Mouse (Mus musculus) hindbrain, embryonic 13.5 days (tissue): Measurements from ENCODE around the gene Rab40b. TPM values are rescaled to one million over a fixed set of nuclear protein-coding genes. Genes with fewer than 3 reads are reported as not detected.

Experiments
- ATAC-seq: fragments of 200-750 bp; cut with Nextera tagmentation; 2 replicates; pipeline ENCODE4 v1.8.0; 2017; ENCODE audit warnings: moderate TSS enrichment; ENCODE audit not compliant: low FRiP score
- H3K27ac ChIP-seq: fragments of 300-500 bp; sonication (generic); 2 replicates; pipeline ENCODE4 v1.5.1; 2015; ENCODE audit warnings: inconsistent platforms, mild to moderate bottlenecking, moderate library complexity
- H3K27me3 ChIP-seq: fragments of 300-500 bp; sonication (generic); 2 replicates; pipeline ENCODE4 v1.6.1; 2015; ENCODE audit warnings: mild to moderate bottlenecking, inconsistent platforms
- H3K36me3 ChIP-seq: fragments of 300-500 bp; sonication (generic); 2 replicates; pipeline ENCODE4 v1.6.1; 2015; ENCODE audit warnings: mild to moderate bottlenecking, inconsistent platforms
- H3K4me1 ChIP-seq: fragments of 300-500 bp; sonication (generic); replicated peaks from 2 replicates; pipeline ENCODE4 v1.6.1; 2015; ENCODE audit warnings: inconsistent platforms
- H3K4me2 ChIP-seq: fragments of 300-500 bp; sonication (generic); 2 replicates; pipeline ENCODE4 v1.6.1; 2015; ENCODE audit warnings: inconsistent platforms, mild to moderate bottlenecking, moderate library complexity
- H3K4me3 ChIP-seq: fragments of 300-500 bp; sonication (generic); 2 replicates; pipeline ENCODE4 v1.5.1; 2015; ENCODE audit warnings: mild to moderate bottlenecking, inconsistent platforms
- H3K9ac ChIP-seq: fragments of 300-500 bp; sonication (generic); 2 replicates; pipeline ENCODE4 v1.6.1; 2015; ENCODE audit warnings: mild to moderate bottlenecking, inconsistent platforms
- H3K9me3 ChIP-seq: fragments of 300-500 bp; sonication (generic); 2 replicates; pipeline ENCODE4 v1.6.1; 2016; ENCODE audit warnings: inconsistent platforms
- WGBS: fragments of 180-500 bp; shearing (Covaris S2); methylation state at CpG from one replicate; pipeline ENCODE4 v1.1.7; 2015; 5-methylcytosine and 5-hydroxymethylcytosine counted together
- polyA plus RNA-seq: library from polyadenylated mRNA; unstranded; fragments of >200 nt; fragmentation: Nextera tagmentation; extraction: Ambion mirVana; gene quantifications from 2 replicates; pipeline ENCODE4 v1.2.1, GENCODE M21; 2015

The Rab40b gene
- 7.7 and 8.2 TPM in 2 replicates for polyA plus RNA-seq

GRCm38 (mm10) chr11:121387750-121388553 is at the start of gene Rab40b:
TSS of gene Rab40b (minus strand) at chr11:121388251.
- H3K9ac ChIP-seq: peak within 1 kb of the TSS; percentile 78
- peaks cover 14% of the 10 kb centered on the region for H3K4me1 ChIP-seq
- H3K9me3 ChIP-seq: no peaks in the 10 kb centered on the region
- peak within 1 kb of the TSS; percentile 78 for H3K4me2 ChIP-seq
- H3K36me3 ChIP-seq: no peaks in the 10 kb centered on the region
- peak within 1 kb of the TSS; percentile 66 for H3K4me3 ChIP-seq
- whole genome bisulfite sequencing: under 1% methylated on average over 61 of the region's 61 CpGs
- peaks cover 18% of the 10 kb centered on the region for H3K27me3 ChIP-seq
- ATAC-seq: peak; percentile 99
- H3K27ac ChIP-seq: peak within 1 kb of the TSS; percentile 64

GRCm38 (mm10) chr11:121437236-121437635 is 49.2 kb upstream of the Rab40b start:
- Histone ChIP-seq H3K4me2 (no peak overlapping the region), H3K9me3 (no peaks in the 10 kb centered on the region), H3K9ac (no peak overlapping the region; the same call in 1 of the 2 replicates), H3K4me1 (peaks cover 22% of the 10 kb centered on the region), H3K4me3 (no peak overlapping the region), H3K27ac (no peak overlapping the region), H3K27me3 (peaks cover 6% of the 10 kb centered on the region; the same call in 1 of the 2 replicates), H3K36me3 (no peaks in the 10 kb centered on the region)
- no peak for ATAC-seq
- 80% methylated on average over 5 of the region's 5 CpGs for WGBS

DNA sequence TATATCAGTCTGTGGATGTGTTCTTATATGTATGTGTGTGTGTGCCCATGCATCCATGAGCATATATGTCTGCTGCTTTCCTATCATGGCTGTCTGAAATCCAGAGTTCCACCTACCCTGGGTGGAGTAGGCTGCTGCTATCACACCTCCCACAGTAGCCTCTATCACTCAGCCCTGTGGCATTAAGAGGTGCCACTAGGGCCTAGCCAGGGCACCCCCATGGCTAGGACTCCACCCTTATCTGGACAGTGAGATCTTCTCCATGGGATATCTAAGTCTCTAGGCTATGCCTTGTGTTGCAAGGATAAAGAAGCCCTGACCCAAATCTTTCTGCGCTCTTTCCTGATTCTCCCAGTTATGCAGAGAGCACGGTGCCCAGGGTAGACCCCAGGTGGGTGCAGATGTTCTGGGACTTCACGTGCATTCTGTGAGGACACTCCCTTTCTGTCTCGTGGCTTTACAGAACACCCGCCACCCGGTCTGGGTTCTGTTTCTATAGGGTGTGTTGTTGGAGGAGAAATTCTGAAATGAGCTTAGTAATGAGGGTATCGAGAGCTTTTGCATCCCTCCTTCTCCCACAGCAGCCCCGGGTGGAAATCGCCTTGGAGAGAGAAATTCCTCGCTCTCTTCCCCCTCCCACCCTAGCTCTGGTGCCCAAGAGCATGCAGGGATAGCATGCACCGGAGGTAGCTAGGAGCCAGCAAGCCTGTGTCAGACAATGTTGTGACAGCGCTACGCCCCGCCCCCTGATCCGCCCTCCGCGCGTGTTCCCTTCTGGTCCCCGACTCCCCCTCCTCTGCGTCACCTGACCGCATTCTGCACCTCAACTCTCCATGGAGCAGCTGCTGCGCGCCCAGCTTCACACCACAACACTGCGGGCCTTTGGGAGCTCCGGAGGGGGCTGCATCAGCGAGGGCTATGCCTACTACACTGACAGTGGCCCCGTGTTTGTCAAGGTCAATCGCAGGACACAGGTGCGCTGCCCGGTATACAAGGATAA is 46.4 kb upstream of the Rab40b start, which contains the start of gene Fn3k:
Fn3k (plus strand) TSS at position 758 of the 1,000 bp plus-strand sequence.
- no peaks in the 10 kb centered on the region for H3K9me3 ChIP-seq
- 6% methylated on average over 29 of the region's 30 CpGs for WGBS
- H3K4me1 ChIP-seq: peaks cover 22% of the 10 kb centered on the region
- peak; percentile 97 for ATAC-seq
- peak within 1 kb of the TSS; percentile 49 for H3K4me3 ChIP-seq
- no peaks in the 10 kb centered on the region for H3K27me3 ChIP-seq
- peak within 1 kb of the TSS; percentile 72 for H3K4me2 ChIP-seq
- peaks cover 9% of the 10 kb centered on the region for H3K36me3 ChIP-seq
- H3K27ac ChIP-seq: peak within 1 kb of the TSS; percentile 75
- H3K9ac ChIP-seq: peak within 1 kb of the TSS; percentile 73

- H3K27me3 ChIP-seq: no peaks in the 10 kb centered on the region
- ATAC-seq: no peak
Observed at GRCm38 (mm10) chr11:121433397-121433796, 45.3 kb upstream of the Rab40b start.

DNA sequence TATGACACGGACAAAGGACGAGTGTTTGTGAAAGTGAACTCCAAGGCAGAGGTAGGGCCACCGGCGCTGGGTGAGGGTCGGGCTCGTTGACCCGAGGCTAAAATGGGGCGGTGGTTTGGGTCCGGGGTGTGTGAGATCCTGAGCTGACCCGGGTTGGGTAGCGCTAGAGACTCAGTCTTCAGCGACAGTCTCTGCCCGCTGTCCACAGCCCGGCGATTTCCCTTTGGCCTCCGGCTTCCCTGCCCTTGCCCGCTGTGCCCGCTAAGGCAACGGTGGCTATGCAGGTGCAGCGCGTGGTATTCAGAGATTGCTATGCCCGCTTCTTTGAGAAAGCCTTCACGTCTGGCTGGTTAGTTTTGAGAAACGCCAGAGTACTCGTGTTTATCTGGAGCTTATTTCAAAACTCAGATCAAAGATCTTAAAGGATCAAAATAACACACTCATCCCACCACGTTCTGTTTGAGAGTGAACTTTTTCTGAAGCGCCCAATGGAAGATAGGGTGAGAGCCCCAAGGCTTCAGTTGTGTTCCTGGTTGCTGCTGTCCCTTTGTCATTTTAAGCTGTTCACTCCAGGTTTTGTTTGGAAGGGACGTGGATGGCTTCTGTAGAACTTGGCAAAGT is 33.6 kb upstream of the Rab40b start:
- peak; percentile 84 for ATAC-seq
- Histone ChIP-seq H3K27me3 (no peaks in the 10 kb centered on the region), H3K27ac (peak overlapping the region; percentile 26; the same call in 1 of the 2 replicates), H3K4me2 (peak overlapping the region; percentile 84), H3K9me3 (no peaks in the 10 kb centered on the region), H3K9ac (peak overlapping the region; percentile 84), H3K36me3 (no peaks in the 10 kb centered on the region), H3K4me3 (peak overlapping the region; percentile 73), H3K4me1 (peaks cover 17% of the 10 kb centered on the region)
- under 1% methylated on average over 28 of the region's 28 CpGs for WGBS

More at GRCm38 (mm10) chr11:121433397-121433796, 45.3 kb upstream of the Rab40b start:
- Histone ChIP-seq H3K4me3 (no peak overlapping the region), H3K27ac (no peak overlapping the region), H3K4me1 (peaks cover 18% of the 10 kb centered on the region), H3K36me3 (peaks cover 20% of the 10 kb centered on the region), H3K9me3 (no peaks in the 10 kb centered on the region), H3K9ac (no peak overlapping the region), H3K4me2 (no peak overlapping the region)
- WGBS: 85% methylated on average over 4 of the region's 4 CpGs

DNA sequence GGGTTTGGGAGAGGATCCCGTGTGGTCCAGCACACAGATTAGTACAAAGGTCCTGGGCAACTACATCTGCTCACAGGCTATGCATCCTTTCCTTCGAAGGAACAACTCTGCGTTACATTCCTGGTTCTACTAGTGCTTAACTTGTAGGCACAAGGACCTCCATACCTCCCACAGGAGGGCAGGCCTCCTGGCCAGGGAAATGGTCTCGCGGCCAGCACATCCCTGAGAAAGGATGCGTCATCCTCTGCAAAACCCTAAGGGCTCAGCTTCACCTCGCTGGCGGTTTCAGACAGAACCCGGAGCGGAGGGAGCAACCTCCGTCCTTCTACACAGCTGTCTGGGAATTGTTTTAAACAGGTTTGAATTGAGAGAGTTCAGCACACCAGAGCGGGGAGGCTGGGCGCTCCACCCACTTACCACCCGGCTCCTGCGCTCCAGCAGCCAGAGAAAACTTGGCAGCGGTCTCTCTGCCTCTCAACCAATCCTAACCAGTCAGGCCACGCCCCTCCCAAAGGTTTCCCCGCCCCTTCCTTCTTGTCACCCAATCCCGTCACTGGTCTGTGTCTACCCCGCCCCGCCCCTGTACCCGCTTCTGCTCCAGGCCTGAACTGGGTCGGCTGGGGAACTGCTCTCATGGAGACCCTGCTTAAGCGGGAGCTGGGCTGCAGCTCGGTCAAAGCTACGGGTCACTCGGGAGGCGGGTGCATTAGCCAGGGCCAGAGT is 32.9 kb upstream of the Rab40b start, which contains the start of gene Fn3krp:
Fn3krp (plus strand) TSS at position 572 of the 723 bp plus-strand sequence.
- peak within 1 kb of the TSS; percentile 76 for H3K27ac ChIP-seq
- H3K9ac ChIP-seq: peak within 1 kb of the TSS; percentile 84
- no peaks in the 10 kb centered on the region for H3K9me3 ChIP-seq
- H3K27me3 ChIP-seq: no peaks in the 10 kb centered on the region
- WGBS: 2% methylated on average over 27 of the region's 28 CpGs
- H3K4me1 ChIP-seq: peaks cover 17% of the 10 kb centered on the region
- ATAC-seq: peak; percentile 100
- peak within 1 kb of the TSS; percentile 84 for H3K4me2 ChIP-seq
- H3K36me3 ChIP-seq: no peaks in the 10 kb centered on the region
- peak within 1 kb of the TSS; percentile 73 for H3K4me3 ChIP-seq

DNA sequence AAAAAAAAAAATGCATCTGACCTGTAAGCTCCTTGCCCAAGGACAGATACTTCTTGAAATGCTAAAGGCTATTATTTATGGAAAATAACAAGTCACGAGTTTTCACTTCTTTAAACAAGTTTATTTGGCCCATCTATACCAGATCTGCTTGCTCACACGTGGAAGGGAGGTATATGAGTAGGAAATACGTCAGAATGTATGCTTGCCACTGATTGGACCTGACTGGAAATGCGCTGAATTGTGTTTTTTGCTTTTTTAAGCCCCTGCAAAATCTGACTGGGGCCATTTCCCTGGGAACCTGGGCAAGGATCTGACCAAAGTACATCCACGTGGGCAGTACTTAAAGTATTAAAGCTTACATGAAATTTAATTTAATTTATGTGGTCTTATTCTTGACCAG is 32.3 kb upstream of the Rab40b start:
- Histone ChIP-seq H3K4me3 (peak overlapping the region; percentile 73), H3K9ac (peak overlapping the region; percentile 68), H3K36me3 (no peaks in the 10 kb centered on the region), H3K9me3 (no peaks in the 10 kb centered on the region), H3K27me3 (no peaks in the 10 kb centered on the region), H3K27ac (no peak overlapping the region), H3K4me2 (peak overlapping the region; percentile 84), H3K4me1 (peaks cover 17% of the 10 kb centered on the region)
- 46% methylated on average over 5 of the region's 5 CpGs for WGBS
- ATAC-seq: no peak

DNA sequence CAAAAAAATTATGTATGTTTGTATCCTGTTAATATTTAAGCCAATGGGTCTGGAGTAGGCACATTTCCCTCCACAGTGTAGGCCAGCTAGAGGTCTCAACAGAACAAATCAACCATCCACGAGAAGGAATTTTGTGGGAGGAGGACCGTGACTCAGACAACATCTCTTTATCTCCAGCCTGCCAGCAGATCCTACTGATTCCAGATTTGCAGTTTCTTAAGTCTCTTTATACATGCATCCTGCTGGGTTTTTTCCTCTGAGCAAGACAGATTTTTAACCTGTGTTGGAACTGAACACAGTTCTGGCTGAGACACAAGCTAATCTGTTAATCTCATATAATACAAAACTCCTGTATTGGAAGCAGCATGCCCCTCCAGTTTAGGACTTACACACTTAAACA is 30.9 kb upstream of the Rab40b start:
- no peak overlapping the region for H3K27ac ChIP-seq
- peak overlapping the region; percentile 13; the same call in 1 of the 2 replicates for H3K9ac ChIP-seq
- no peak for ATAC-seq
- H3K4me2 ChIP-seq: no peak overlapping the region
- H3K4me1 ChIP-seq: peaks cover 17% of the 10 kb centered on the region
- H3K27me3 ChIP-seq: no peaks in the 10 kb centered on the region
- H3K9me3 ChIP-seq: no peaks in the 10 kb centered on the region
- 68% methylated on average over 2 of the region's 2 CpGs for WGBS
- no peak overlapping the region for H3K4me3 ChIP-seq
- no peaks in the 10 kb centered on the region for H3K36me3 ChIP-seq

DNA sequence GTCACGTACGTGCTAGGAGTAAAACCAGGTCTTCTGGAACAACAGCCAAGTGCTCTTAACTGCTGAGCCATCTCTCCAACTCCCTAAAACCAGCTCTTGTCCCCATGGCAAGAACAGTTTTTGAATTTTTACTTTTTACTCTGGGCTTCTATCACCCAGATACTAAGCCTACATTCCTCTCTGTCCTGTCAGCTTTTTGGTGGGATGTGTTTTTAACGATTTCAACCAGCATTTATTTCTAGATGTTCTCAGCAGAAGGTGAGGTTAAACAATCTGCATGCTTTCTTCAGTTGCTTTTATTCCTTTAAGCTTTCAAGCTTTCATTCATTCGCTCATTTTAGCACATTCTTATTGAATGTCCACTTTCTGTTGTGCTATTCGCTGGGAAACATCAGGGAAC is 29.9 kb upstream of the Rab40b start:
- H3K4me2 ChIP-seq: no peak overlapping the region
- no peak overlapping the region for H3K27ac ChIP-seq
- H3K36me3 ChIP-seq: no peaks in the 10 kb centered on the region
- no peaks in the 10 kb centered on the region for H3K9me3 ChIP-seq
- no peaks in the 10 kb centered on the region for H3K27me3 ChIP-seq
- H3K4me3 ChIP-seq: no peak overlapping the region
- ATAC-seq: no peak
- whole genome bisulfite sequencing: 84% methylated on average over 5 of the region's 5 CpGs
- no peak overlapping the region for H3K9ac ChIP-seq
- peaks cover 17% of the 10 kb centered on the region for H3K4me1 ChIP-seq

DNA sequence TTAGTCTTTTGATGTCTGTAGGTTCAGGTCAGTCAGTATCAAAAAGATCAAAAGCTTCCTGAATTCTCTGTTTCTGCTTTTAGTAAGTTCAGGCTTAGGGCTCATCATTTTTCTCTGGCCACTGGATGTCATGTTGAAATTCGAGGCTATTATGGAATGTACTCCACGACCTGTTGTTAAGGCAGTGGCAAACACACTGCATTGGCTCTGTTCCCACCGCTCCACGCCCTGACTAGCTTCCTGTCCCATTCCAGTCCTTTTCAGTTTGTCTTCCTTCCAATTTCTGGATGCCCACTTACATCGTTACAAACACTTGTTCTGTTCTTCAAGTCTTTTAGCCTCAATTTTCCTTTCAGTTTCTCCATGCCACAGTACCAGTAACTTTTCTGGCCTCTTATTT is 27.3 kb upstream of the Rab40b start:
- no peak for ATAC-seq

DNA sequence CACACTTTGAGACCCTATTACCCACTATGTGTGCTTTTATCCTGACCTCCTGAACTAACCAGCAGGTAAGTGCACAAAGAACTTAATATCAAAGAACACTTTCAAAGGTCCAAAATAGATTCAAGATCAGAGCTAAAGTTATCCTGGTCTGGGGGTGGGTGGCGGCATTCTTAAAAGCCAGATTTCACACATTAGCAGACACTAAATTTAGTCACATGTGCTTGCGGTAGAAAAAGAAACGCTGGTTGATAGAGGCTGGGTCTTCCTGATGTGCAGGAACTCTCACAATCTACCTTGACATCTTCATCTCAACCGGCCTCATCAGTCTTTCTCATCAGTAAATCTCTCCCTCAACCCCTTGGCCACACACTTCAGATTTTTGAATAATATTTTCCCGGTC is 26.7 kb upstream of the Rab40b start:
- WGBS: 85% methylated on average over 5 of the region's 5 CpGs
- H3K4me1 ChIP-seq: no peaks in the 10 kb centered on the region
- ATAC-seq: no peak
- H3K27me3 ChIP-seq: no peaks in the 10 kb centered on the region
- H3K4me3 ChIP-seq: no peak overlapping the region
- H3K9ac ChIP-seq: no peak overlapping the region
- H3K9me3 ChIP-seq: no peaks in the 10 kb centered on the region
- H3K4me2 ChIP-seq: no peak overlapping the region
- H3K27ac ChIP-seq: no peak overlapping the region
- H3K36me3 ChIP-seq: no peaks in the 10 kb centered on the region

More for the DNA sequence above, 27.3 kb upstream of the Rab40b start:
- no peaks in the 10 kb centered on the region for H3K9me3 ChIP-seq
- H3K4me3 ChIP-seq: no peak overlapping the region
- 82% methylated on average over 5 of the region's 5 CpGs for WGBS
- H3K9ac ChIP-seq: no peak overlapping the region
- no peak overlapping the region for H3K27ac ChIP-seq
- no peaks in the 10 kb centered on the region for H3K36me3 ChIP-seq
- H3K27me3 ChIP-seq: no peaks in the 10 kb centered on the region
- H3K4me1 ChIP-seq: peaks cover under 1% of the 10 kb centered on the region
- no peak overlapping the region for H3K4me2 ChIP-seq
